Mouse (Mus musculus) stomach, postnatal 0 days (tissue): ENCODE measurements at regions not wholly inside any gene's neighbourhood (a gene's known extent, or its start where the extent isn't known, plus 50 kb on each side); places are given as distances from the start of the nearest gene placed in this dataset.

Experiments used
- ATAC-seq: fragments of 200-750 bp; cut with Nextera tagmentation; 2 replicates; pipeline ENCODE4 v1.8.0; 2017; ENCODE audit not compliant: low FRiP score, low TSS enrichment
- DNase-seq: peaks from one replicate; pipeline ENCODE4 v3.0.0-alpha.2; 2016; ENCODE audit warnings: low spot score
- H3K27ac ChIP-seq: fragments of 300-500 bp; sonication (generic); replicated peaks from 2 replicates; pipeline ENCODE4 v1.5.1; 2014; ENCODE audit warnings: mild to moderate bottlenecking, control low read depth
- H3K27me3 ChIP-seq: fragments of 300-500 bp; sonication (generic); 2 replicates; pipeline ENCODE4 v1.6.1; 2014; ENCODE audit warnings: low read length; ENCODE audit not compliant: control insufficient read depth, insufficient read depth
- H3K36me3 ChIP-seq: fragments of 300-500 bp; sonication (generic); 2 replicates; pipeline ENCODE4 v1.6.1; 2014; ENCODE audit warnings: low read length, mixed read lengths; ENCODE audit not compliant: control insufficient read depth, insufficient read depth
- H3K4me1 ChIP-seq: fragments of 300-500 bp; sonication (generic); replicated peaks from 2 replicates; pipeline ENCODE4 v1.6.1; 2014; ENCODE audit warnings: antibody characterized with exemption; ENCODE audit not compliant: control insufficient read depth, insufficient read depth
- H3K4me2 ChIP-seq: fragments of 300-500 bp; sonication (generic); replicated peaks from 2 replicates; pipeline ENCODE4 v1.6.1; 2014; ENCODE audit warnings: low read depth, mild to moderate bottlenecking, control low read depth, moderate library complexity
- H3K4me3 ChIP-seq: fragments of 300-500 bp; sonication (generic); 2 replicates; pipeline ENCODE4 v1.5.1; 2014; ENCODE audit warnings: low read depth, low read length, control low read depth
- H3K9ac ChIP-seq: fragments of 300-500 bp; sonication (generic); 2 replicates; pipeline ENCODE4 v1.6.1; 2014; ENCODE audit warnings: mild to moderate bottlenecking, low read length, control low read depth, mixed read lengths
- H3K9me3 ChIP-seq: fragments of 300-500 bp; sonication (generic); 2 replicates; pipeline ENCODE4 v1.6.1; 2016; ENCODE audit warnings: low read length; ENCODE audit not compliant: control insufficient read depth
- CTCF ChIP-seq: IDR thresholded peaks from 2 replicates; pipeline ENCODE4 v1.5.1; 2016; ENCODE audit warnings: antibody characterized with exemption, low read depth, mild to moderate bottlenecking, moderate library complexity
- EP300 ChIP-seq: optimal IDR thresholded peaks from 2 replicates; pipeline ENCODE3; 2016; ENCODE audit warnings: antibody characterized with exemption
- WGBS: fragments of 180-500 bp; shearing (Covaris S2); extraction: QIAGEN DNeasy Blood & Tissue Kit; methylation state at CpG from one replicate; pipeline ENCODE4 v1.1.7; 2014; 5-methylcytosine and 5-hydroxymethylcytosine counted together

- DNase-seq (no peak), ATAC-seq (no peak)
- no peaks in the 10 kb centered on the region for H3K27me3 ChIP-seq
- H3K9me3 ChIP-seq = no peaks in the 10 kb centered on the region
- H3K4me3 ChIP-seq = no peak overlapping the region
- TF ChIP-seq CTCF (no peak), EP300 (no peak)
- 80% methylated on average over 12 of the region's 12 CpGs for WGBS
- no peaks in the 10 kb centered on the region for H3K4me1 ChIP-seq
- H3K9ac ChIP-seq = no peak overlapping the region
- no peak overlapping the region for H3K27ac ChIP-seq
- H3K4me2 ChIP-seq = no peak overlapping the region
- no peaks in the 10 kb centered on the region for H3K36me3 ChIP-seq
These were observed 217.8 kb downstream of the Mycn start for GRCm38 (mm10) chr12:12723724-12724487.

GRCm38 (mm10) chr12:12722982-12723661 is 218.6 kb downstream of the Mycn start:
- Histone ChIP-seq H3K4me3 (no peak overlapping the region), H3K36me3 (no peaks in the 10 kb centered on the region), H3K4me1 (no peaks in the 10 kb centered on the region), H3K27ac (no peak overlapping the region), H3K9me3 (no peaks in the 10 kb centered on the region), H3K4me2 (no peak overlapping the region), H3K27me3 (no peaks in the 10 kb centered on the region), H3K9ac (no peak overlapping the region)
- TF ChIP-seq CTCF (no peak), EP300 (no peak)
- WGBS = 70% methylated on average over 20 of the region's 20 CpGs
- ATAC-seq (no peak), DNase-seq (no peak)

- H3K27ac ChIP-seq = no peak overlapping the region
- H3K4me3 ChIP-seq = no peak overlapping the region
- DNase-seq (no peak), ATAC-seq (no peak)
- WGBS = 67% methylated on average over 9 of the region's 9 CpGs
- no peaks in the 10 kb centered on the region for H3K4me1 ChIP-seq
- no peaks in the 10 kb centered on the region for H3K27me3 ChIP-seq
- H3K36me3 ChIP-seq = no peaks in the 10 kb centered on the region
- H3K4me2 ChIP-seq = no peak overlapping the region
- TF ChIP-seq EP300 = no peak
- no peak for TF ChIP-seq CTCF
- H3K9ac ChIP-seq = no peak overlapping the region
- H3K9me3 ChIP-seq = no peaks in the 10 kb centered on the region
These were observed 225.0 kb downstream of the Mycn start for GRCm38 (mm10) chr12:12716691-12717090.

- TF ChIP-seq CTCF = no peak
- no peak for TF ChIP-seq EP300
These were observed 225.6 kb downstream of the Mycn start for GRCm38 (mm10) chr12:12715956-12716669.

GRCm38 (mm10) chr12:12715528-12715927 is 226.2 kb downstream of the Mycn start:
- H3K4me2 ChIP-seq = no peak overlapping the region
- 35% methylated on average over 4 of the region's 4 CpGs for WGBS
- no peaks in the 10 kb centered on the region for H3K27me3 ChIP-seq
- H3K4me3 ChIP-seq = no peak overlapping the region
- no peaks in the 10 kb centered on the region for H3K36me3 ChIP-seq
- no peaks in the 10 kb centered on the region for H3K4me1 ChIP-seq
- DNase-seq (no peak), ATAC-seq (no peak)
- no peak overlapping the region for H3K27ac ChIP-seq
- no peak for TF ChIP-seq EP300
- no peak for TF ChIP-seq CTCF
- H3K9ac ChIP-seq = no peak overlapping the region
- H3K9me3 ChIP-seq = no peaks in the 10 kb centered on the region

More at GRCm38 (mm10) chr12:12715956-12716669, 225.6 kb downstream of the Mycn start:
- Histone ChIP-seq H3K27ac (no peak overlapping the region), H3K9ac (no peak overlapping the region), H3K27me3 (no peaks in the 10 kb centered on the region), H3K4me1 (no peaks in the 10 kb centered on the region), H3K9me3 (no peaks in the 10 kb centered on the region), H3K36me3 (no peaks in the 10 kb centered on the region), H3K4me2 (no peak overlapping the region), H3K4me3 (no peak overlapping the region)
- no peak for ATAC-seq
- DNase-seq = no peak
- 73% methylated on average over 7 of the region's 7 CpGs for whole genome bisulfite sequencing

- no peak overlapping the region for H3K9ac ChIP-seq
- no peak overlapping the region for H3K4me3 ChIP-seq
- no peaks in the 10 kb centered on the region for H3K9me3 ChIP-seq
- no peak for DNase-seq
- H3K27ac ChIP-seq = no peak overlapping the region
- TF ChIP-seq CTCF = no peak
- TF ChIP-seq EP300 = no peak
- H3K27me3 ChIP-seq = no peaks in the 10 kb centered on the region
- no peaks in the 10 kb centered on the region for H3K4me1 ChIP-seq
- 83% methylated on average over 6 of the region's 6 CpGs for WGBS
- no peak overlapping the region for H3K4me2 ChIP-seq
- no peak for ATAC-seq
- H3K36me3 ChIP-seq = no peaks in the 10 kb centered on the region
These were observed 231.5 kb downstream of the Mycn start for GRCm38 (mm10) chr12:12710184-12710609.
